Mouse (Mus musculus) ES-E14 (cell line): ENCODE results near the gene Tmigd3. TPM values are rescaled to one million over a fixed set of nuclear protein-coding genes. Genes with fewer than 3 reads are reported as not detected.

Experiments used
- DNase-seq: peaks from one replicate; pipeline ENCODE4 v3.0.0-alpha.2; 2013; ENCODE audit warnings: low read depth, low spot score
- H3K27ac ChIP-seq: 2 replicates; pipeline ENCODE4 v1.5.1; 2012; ENCODE audit warnings: low read depth, mild to moderate bottlenecking, low read length, moderate library complexity, mixed read lengths; ENCODE audit not compliant: poor library complexity, insufficient read depth, severe bottlenecking
- H3K36me3 ChIP-seq: 2 replicates; pipeline ENCODE4 v1.6.1; 2012; ENCODE audit warnings: mild to moderate bottlenecking, low read length, moderate library complexity, mixed read lengths; ENCODE audit not compliant: control insufficient read depth, poor library complexity, insufficient read depth, severe bottlenecking
- H3K4me1 ChIP-seq, 2 experiments: fragments of 150-350 bp in 1 of 2; sonication (generic) in 1 of 2; 2 replicates each; pipeline ENCODE4 v1.6.1; 2012; ENCODE audit warnings: low read length in 2 of 2, mild to moderate bottlenecking in 1 of 2, mixed read lengths in 1 of 2; ENCODE audit not compliant: control insufficient read depth in 2 of 2, insufficient read depth in 2 of 2, poor library complexity in 1 of 2
- H3K4me3 ChIP-seq, 2 experiments: fragments of 150-350 bp in 1 of 2; sonication (generic) in 1 of 2; 2 replicates each; pipeline ENCODE4 v1.5.1; 2012; ENCODE audit warnings: low read length in 2 of 2, low read depth in 1 of 2, mild to moderate bottlenecking in 1 of 2, mixed read lengths in 1 of 2; ENCODE audit not compliant: insufficient read depth in 1 of 2, poor library complexity in 1 of 2, severe bottlenecking in 1 of 2
- H3K9ac ChIP-seq: 2 replicates; pipeline ENCODE4 v1.6.1; 2012; ENCODE audit warnings: low read depth, mild to moderate bottlenecking, low read length, mixed read lengths; ENCODE audit not compliant: poor library complexity, insufficient read depth, severe bottlenecking
- H3K9me3 ChIP-seq: fragments of 150-350 bp; sonication (generic); 2 replicates; pipeline ENCODE4 v1.6.1; 2012; ENCODE audit warnings: low read depth, mild to moderate bottlenecking, low read length; ENCODE audit not compliant: control insufficient read depth, insufficient read depth
- CHD2 ChIP-seq: IDR thresholded peaks from 2 replicates; pipeline ENCODE4 v1.6.1; 2014; ENCODE audit warnings: mild to moderate bottlenecking, low read depth, low read length, inconsistent platforms
- HCFC1 ChIP-seq: IDR thresholded peaks from 2 replicates; pipeline ENCODE4 v1.6.1; 2012; ENCODE audit warnings: low read length, inconsistent platforms, borderline replicate concordance; ENCODE audit not compliant: insufficient read depth
- MAFK ChIP-seq: IDR thresholded peaks from 2 replicates; pipeline ENCODE4 v1.6.1; 2014; ENCODE audit warnings: mild to moderate bottlenecking, low read depth, low read length, inconsistent platforms; ENCODE audit not compliant: insufficient read depth
- ZC3H11A ChIP-seq: IDR thresholded peaks from 2 replicates; pipeline ENCODE4 v1.6.1; 2012; ENCODE audit warnings: low read depth, mild to moderate bottlenecking, inconsistent platforms, low read length, borderline replicate concordance
- ZNF384 ChIP-seq: IDR thresholded peaks from 2 replicates; pipeline ENCODE4 v1.6.1; 2012; ENCODE audit warnings: low read depth, low read length, inconsistent platforms
- in situ Hi-C, 2 experiments: fragments of 600-800 bp; cut with MboI; formaldehyde crosslinking; loops; one replicate each; pipeline ENCODE4 v1.15.1; 2025; ENCODE audit warnings: low sequenced_read_pairs in 2 of 2, inconsistent platforms in 1 of 2; ENCODE audit not compliant: unreplicated experiment in 2 of 2
- total RNA-seq: library from RNA; depleted of rRNA; stranded (reverse); fragments of 300-350 nt; gene quantifications from 2 replicates; pipeline ENCODE4 v1.2.3, GENCODE M21; 2012

Gene Tmigd3
- total RNA-seq, 1 experiment = not detected

- H3K27ac ChIP-seq = no peak overlapping the region
- no peaks in the 10 kb centered on the region for H3K36me3 ChIP-seq
- peaks cover 6 to 10% of the 10 kb centered on the region in 2 experiments; a peak in 3 of 4 replicates for H3K4me1 ChIP-seq
- 0 out of 4 replicates have a peak overlapping the region, but pooled peaks of 1 of the 2 experiments have one; percentile 13 for H3K4me3 ChIP-seq
- H3K9me3 ChIP-seq = no peaks in the 10 kb centered on the region
- DNase-seq = no peak
- no peak overlapping the region for H3K9ac ChIP-seq
- in situ Hi-C loops = no loop called here
- no peak for TF ChIP-seq MAFK
- no peak for TF ChIP-seq CHD2
- TF ChIP-seq ZNF384 = no peak
- no peak for TF ChIP-seq HCFC1
Observed at GRCm38 (mm10) chr3:105825501-105826161, 45.1 kb upstream of the Tmigd3 start.

- Histone ChIP-seq H3K4me3 (no peak overlapping the region), H3K9ac (no peak overlapping the region), H3K27ac (no peak overlapping the region), H3K9me3 (no peaks in the 10 kb centered on the region), H3K4me1 (no peaks in the 10 kb centered on the region), H3K36me3 (no peaks in the 10 kb centered on the region)
- in situ Hi-C loops = no loop called here
- no peak for TF ChIP-seq MAFK
- TF ChIP-seq HCFC1 = no peak
- no peak for TF ChIP-seq CHD2
- no peak for DNase-seq
Observed at GRCm38 (mm10) chr3:105831584-105831983, 39.1 kb upstream of the Tmigd3 start.

GRCm38 (mm10) chr3:105835875-105836274 lies 34.8 kb upstream of the Tmigd3 start:
- Histone ChIP-seq H3K27ac (no peak overlapping the region), H3K4me1 (no peaks in the 10 kb centered on the region), H3K36me3 (no peaks in the 10 kb centered on the region), H3K4me3 (no peak overlapping the region), H3K9me3 (no peaks in the 10 kb centered on the region), H3K9ac (no peak overlapping the region)
- DNase-seq = no peak
- no peak for TF ChIP-seq HCFC1
- no peak for TF ChIP-seq MAFK
- in situ Hi-C loops = no loop called here

GRCm38 (mm10) chr3:105836883-105837282 lies 33.8 kb upstream of the Tmigd3 start:
- Histone ChIP-seq H3K27ac (no peak overlapping the region), H3K9ac (no peak overlapping the region), H3K4me1 (no peaks in the 10 kb centered on the region), H3K36me3 (no peaks in the 10 kb centered on the region), H3K4me3 (no peak overlapping the region), H3K9me3 (no peaks in the 10 kb centered on the region)
- in situ Hi-C loops = no loop called here
- DNase-seq = no peak
- TF ChIP-seq HCFC1 = no peak

- H3K4me1 ChIP-seq = no peaks in the 10 kb centered on the region
- H3K4me3 ChIP-seq = no peak overlapping the region
- no peaks in the 10 kb centered on the region for H3K9me3 ChIP-seq
- in situ Hi-C loops = no loop called here
- no peak for DNase-seq
- H3K36me3 ChIP-seq = no peaks in the 10 kb centered on the region
- H3K27ac ChIP-seq = no peak overlapping the region
- TF ChIP-seq ZNF384 (no peak), HCFC1 (no peak), ZC3H11A (no peak), MAFK (no peak), CHD2 (no peak)
- H3K9ac ChIP-seq = no peak overlapping the region
Observed at GRCm38 (mm10) chr3:105838655-105839054, 32.0 kb upstream of the Tmigd3 start.
